Mouse (Mus musculus): Measurements from ENCODE around the gene Mccc2. TPM values are rescaled to one million over a fixed set of nuclear protein-coding genes. Genes with fewer than 3 reads are reported as not detected.

The Mccc2 gene
- polyA plus RNA-seq, 1 experiment from 2014 or later = 29.2 TPM

DNA sequence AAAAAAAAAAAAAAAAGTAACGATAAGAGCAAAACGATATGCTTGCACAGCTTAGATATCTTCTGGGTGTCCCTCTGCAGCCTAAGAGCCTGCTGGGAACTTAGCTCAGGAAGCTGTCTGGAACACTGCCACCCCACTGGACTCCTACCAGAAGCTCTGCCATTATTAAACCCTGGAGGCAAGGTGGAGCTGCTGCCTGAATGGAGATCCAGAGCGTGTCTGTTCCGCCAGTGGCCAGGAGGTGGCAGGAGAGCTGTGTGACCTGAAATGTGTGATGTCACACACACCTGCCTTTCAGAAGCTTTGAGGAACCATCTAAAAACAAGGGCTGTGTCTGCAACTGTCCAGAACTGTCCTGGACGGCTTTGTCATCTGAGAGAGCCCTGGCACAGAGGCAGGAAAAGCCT lies 13.6 kb downstream of the Mccc2 start:
- H3K27ac ChIP-seq (replicated peaks in 1 of 2; ENCODE audit: control insufficient read depth in 1 of 2, insufficient read depth in 1 of 2, low read depth in 2 of 2, low read length in 2 of 2) = no peak overlapping the region
- no peaks in the 10 kb centered on the region for H3K27me3 ChIP-seq (ENCODE audit: control insufficient read depth, insufficient read depth, low read length)
- 0 out of 2 replicates have a peak, but pooled peaks cover 2% of the 10 kb centered on the region for H3K36me3 ChIP-seq (ENCODE audit: control insufficient read depth, insufficient read depth, low read length)
- ATAC-seq (ENCODE audit: insufficient number of reproducible peaks, insufficient read depth, low FRiP score, low read depth) = peak; percentile 57; the same call in 1 of the 2 replicates
- no peak overlapping the region for H3K4me2 ChIP-seq (ENCODE audit: low read length)
- H3K9ac ChIP-seq (ENCODE audit: low read length) = no peak overlapping the region
- peaks cover 2 to 5% of the 10 kb centered on the region in 2 experiments; a peak in 2 of 4 replicates for H3K4me1 ChIP-seq (ENCODE audit: control insufficient read depth in 2 of 2, insufficient read depth in 2 of 2, low read length in 2 of 2)
- WGBS = 18% methylated on average over 5 of the region's 5 CpGs
- no peak overlapping the region for H3K4me3 ChIP-seq (ENCODE audit: control insufficient read depth in 1 of 2, insufficient read depth in 1 of 2, low read depth in 1 of 2, low read length in 2 of 2)
- no peaks in the 10 kb centered on the region for H3K9me3 ChIP-seq (ENCODE audit: control insufficient read depth, low read length)

DNA sequence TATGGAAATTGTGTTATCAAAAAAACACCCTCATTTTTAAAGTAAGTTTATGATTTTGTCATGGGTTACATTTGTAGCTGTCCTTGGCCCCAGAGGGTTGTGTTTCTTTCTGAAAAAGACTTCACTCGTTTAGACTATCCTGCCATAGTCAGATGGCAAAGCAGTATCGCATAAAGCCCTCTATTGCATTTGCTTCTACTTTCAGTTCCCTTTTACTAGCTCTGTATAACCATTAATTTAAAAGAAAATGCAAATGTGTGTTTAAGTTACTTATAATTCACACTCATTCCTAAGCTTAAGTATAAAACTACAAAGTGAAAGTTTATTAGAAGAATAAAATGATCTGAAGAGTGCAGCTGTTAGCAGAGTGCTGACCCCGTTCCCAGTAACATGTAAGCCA lies 16.4 kb downstream of the Mccc2 start:
- Histone ChIP-seq H3K4me1 (ENCODE audit: control insufficient read depth in 2 of 2, insufficient read depth in 2 of 2, low read length in 2 of 2) (peaks cover 2 to 5% of the 10 kb centered on the region in 2 experiments; a peak in 2 of 4 replicates), H3K27me3 (ENCODE audit: control insufficient read depth, insufficient read depth, low read length) (no peaks in the 10 kb centered on the region), H3K4me3 (ENCODE audit: control insufficient read depth in 1 of 2, insufficient read depth in 1 of 2, low read depth in 1 of 2, low read length in 2 of 2) (no peak overlapping the region), H3K27ac (replicated peaks in 1 of 2; ENCODE audit: control insufficient read depth in 1 of 2, insufficient read depth in 1 of 2, low read depth in 2 of 2, low read length in 2 of 2) (no peak overlapping the region), H3K9ac (ENCODE audit: low read length) (no peak overlapping the region), H3K9me3 (ENCODE audit: control insufficient read depth, low read length) (no peaks in the 10 kb centered on the region), H3K4me2 (ENCODE audit: low read length) (no peak overlapping the region), H3K36me3 (ENCODE audit: control insufficient read depth, insufficient read depth, low read length) (0 out of 2 replicates have a peak, but pooled peaks cover 2% of the 10 kb centered on the region)
- ATAC-seq (ENCODE audit: insufficient number of reproducible peaks, insufficient read depth, low FRiP score, low read depth) = no peak
- WGBS = 85% methylated on average over 3 of the region's 3 CpGs

DNA sequence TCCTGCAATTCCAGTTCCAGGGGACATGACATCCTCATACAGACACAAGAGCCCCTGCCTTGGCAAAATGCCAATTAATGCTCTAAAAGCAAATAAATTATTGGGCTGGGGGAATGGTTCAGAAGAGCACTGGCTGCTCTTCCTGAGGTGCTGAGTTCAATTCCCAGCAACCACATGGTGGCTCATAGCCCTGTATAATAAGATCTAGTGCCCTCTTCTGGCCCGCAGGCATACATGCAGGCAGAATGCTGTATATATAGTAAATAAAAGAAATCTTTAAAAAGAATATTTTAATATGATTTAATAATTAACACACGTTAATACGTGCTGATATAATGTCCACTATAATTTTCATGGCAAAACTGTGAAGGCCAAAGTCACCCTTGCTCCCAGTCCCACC lies 17.3 kb downstream of the Mccc2 start:
- peaks cover 2% of the 10 kb centered on the region; the same call in 1 of the 2 replicates for H3K36me3 ChIP-seq (ENCODE audit: control insufficient read depth, insufficient read depth, low read length)
- no peak overlapping the region for H3K4me3 ChIP-seq (ENCODE audit: control insufficient read depth in 1 of 2, insufficient read depth in 1 of 2, low read depth in 1 of 2, low read length in 2 of 2)
- ATAC-seq (ENCODE audit: insufficient number of reproducible peaks, insufficient read depth, low FRiP score, low read depth) = no peak
- H3K27me3 ChIP-seq (ENCODE audit: control insufficient read depth, insufficient read depth, low read length) = no peaks in the 10 kb centered on the region
- H3K27ac ChIP-seq (replicated peaks in 1 of 2; ENCODE audit: control insufficient read depth in 1 of 2, insufficient read depth in 1 of 2, low read depth in 2 of 2, low read length in 2 of 2) = no peak overlapping the region
- WGBS = 81% methylated on average over 3 of the region's 3 CpGs
- peaks cover 2 to 5% of the 10 kb centered on the region in 2 experiments; a peak in 2 of 4 replicates for H3K4me1 ChIP-seq (ENCODE audit: control insufficient read depth in 2 of 2, insufficient read depth in 2 of 2, low read length in 2 of 2)
- no peak overlapping the region for H3K4me2 ChIP-seq (ENCODE audit: low read length)
- H3K9ac ChIP-seq (ENCODE audit: low read length) = no peak overlapping the region
- H3K9me3 ChIP-seq (ENCODE audit: control insufficient read depth, low read length) = no peaks in the 10 kb centered on the region

DNA sequence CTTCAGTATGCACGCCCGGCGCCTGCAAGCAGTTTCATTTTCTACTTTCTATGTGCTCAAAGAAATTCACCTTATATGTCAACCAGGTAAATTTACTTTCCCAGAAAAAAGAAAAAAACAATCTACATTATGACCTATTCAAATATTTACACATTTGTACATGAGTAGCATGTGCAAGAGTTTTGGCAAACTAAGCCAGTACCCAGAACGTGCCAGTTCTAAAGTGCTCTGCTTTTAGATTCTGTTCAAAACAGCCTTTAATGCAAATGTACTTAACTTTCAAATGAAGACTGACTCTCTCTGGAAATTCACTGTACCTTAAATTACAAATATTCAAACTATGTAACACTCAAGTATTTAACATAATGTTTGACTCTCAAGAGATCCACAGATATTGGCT lies 25.8 kb downstream of the Mccc2 start:
- Histone ChIP-seq H3K4me3 (ENCODE audit: control insufficient read depth in 1 of 2, insufficient read depth in 1 of 2, low read depth in 1 of 2, low read length in 2 of 2) (no peak overlapping the region), H3K4me1 (ENCODE audit: control insufficient read depth in 2 of 2, insufficient read depth in 2 of 2, low read length in 2 of 2) (no peaks in the 10 kb centered on the region), H3K27me3 (ENCODE audit: control insufficient read depth, insufficient read depth, low read length) (no peaks in the 10 kb centered on the region), H3K9ac (ENCODE audit: low read length) (no peak overlapping the region), H3K4me2 (ENCODE audit: low read length) (no peak overlapping the region), H3K36me3 (ENCODE audit: control insufficient read depth, insufficient read depth, low read length) (peaks cover 22% of the 10 kb centered on the region; the same call in 1 of the 2 replicates), H3K27ac (replicated peaks in 1 of 2; ENCODE audit: control insufficient read depth in 1 of 2, insufficient read depth in 1 of 2, low read depth in 2 of 2, low read length in 2 of 2) (no peak overlapping the region), H3K9me3 (ENCODE audit: control insufficient read depth, low read length) (no peaks in the 10 kb centered on the region)
- WGBS = 92% methylated on average over 4 of the region's 4 CpGs
- ATAC-seq (ENCODE audit: insufficient number of reproducible peaks, insufficient read depth, low FRiP score, low read depth) = no peak

DNA sequence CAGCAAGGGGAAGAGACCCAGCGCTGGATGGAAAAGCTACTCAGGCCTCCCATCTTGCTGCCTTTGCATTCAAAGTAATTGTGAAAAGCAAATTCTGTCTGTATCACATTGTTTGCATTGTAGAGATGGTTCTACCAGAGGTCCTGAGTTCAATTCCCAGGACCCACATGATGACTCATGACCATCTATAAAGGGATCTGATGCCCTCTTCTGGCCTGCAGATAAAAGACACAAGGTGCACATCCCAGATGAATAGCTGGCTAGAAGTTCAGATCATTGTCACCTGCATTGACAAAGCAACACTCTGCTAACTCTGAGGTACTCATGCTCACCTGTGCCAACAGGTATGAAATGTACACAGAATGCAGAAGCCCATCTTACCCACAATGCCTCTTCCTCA lies 32.1 kb downstream of the Mccc2 start:
- Histone ChIP-seq H3K9me3 (ENCODE audit: control insufficient read depth, low read length) (no peaks in the 10 kb centered on the region), H3K4me2 (ENCODE audit: low read length) (no peak overlapping the region), H3K27ac (replicated peaks in 1 of 2; ENCODE audit: control insufficient read depth in 1 of 2, insufficient read depth in 1 of 2, low read depth in 2 of 2, low read length in 2 of 2) (no peak overlapping the region), H3K4me3 (ENCODE audit: control insufficient read depth in 1 of 2, insufficient read depth in 1 of 2, low read depth in 1 of 2, low read length in 2 of 2) (no peak overlapping the region), H3K4me1 (ENCODE audit: control insufficient read depth in 2 of 2, insufficient read depth in 2 of 2, low read length in 2 of 2) (no peaks in the 10 kb centered on the region), H3K9ac (ENCODE audit: low read length) (no peak overlapping the region), H3K27me3 (ENCODE audit: control insufficient read depth, insufficient read depth, low read length) (no peaks in the 10 kb centered on the region), H3K36me3 (ENCODE audit: control insufficient read depth, insufficient read depth, low read length) (0 out of 2 replicates have a peak, but pooled peaks cover 14% of the 10 kb centered on the region)
- WGBS = 88% methylated on average over 1 of the region's 1 CpGs
- no peak for ATAC-seq (ENCODE audit: insufficient number of reproducible peaks, insufficient read depth, low FRiP score, low read depth)

DNA sequence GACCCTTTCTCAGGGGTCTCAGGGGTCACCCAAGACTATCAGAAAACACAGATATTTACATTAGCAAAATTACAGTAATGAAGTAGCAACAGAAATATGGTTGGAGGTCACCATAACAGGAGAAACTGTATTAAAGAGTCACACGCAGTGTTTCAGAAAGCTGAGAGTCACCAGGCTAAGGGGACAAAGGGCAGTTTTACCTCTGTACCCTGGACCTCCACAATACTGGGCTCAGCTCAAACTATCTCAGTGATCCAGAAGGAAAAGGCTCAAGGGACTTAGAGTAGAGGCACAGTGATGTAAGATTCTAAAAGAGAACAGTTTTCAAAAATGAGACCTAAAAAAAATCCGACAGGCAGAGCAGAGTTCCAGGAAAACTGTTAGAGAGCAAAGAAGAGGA lies 36.0 kb downstream of the Mccc2 start:
- WGBS = 56% methylated on average over 2 of the region's 2 CpGs
- H3K27me3 ChIP-seq (ENCODE audit: control insufficient read depth, insufficient read depth, low read length) = no peaks in the 10 kb centered on the region

DNA sequence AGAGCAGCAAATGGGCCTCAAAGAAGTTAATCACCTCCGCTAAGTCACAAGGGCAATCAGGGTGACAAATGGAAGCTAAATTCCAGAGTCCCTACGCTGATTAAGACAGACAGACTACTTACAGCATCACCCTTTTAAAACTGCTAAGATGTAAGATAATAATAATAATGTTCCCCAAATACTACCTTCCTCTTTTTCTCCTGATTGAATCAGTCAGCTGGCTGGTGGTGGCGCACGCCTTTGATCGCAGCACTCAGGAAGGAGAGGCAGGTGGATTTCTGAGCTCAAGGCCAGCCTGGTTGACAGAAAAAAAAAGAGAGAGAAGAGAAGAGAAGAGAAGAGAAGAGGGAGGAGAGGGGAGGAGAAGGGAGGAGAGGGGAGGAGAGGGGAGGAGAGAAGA lies 45.4 kb downstream of the Mccc2 start:
- Histone ChIP-seq H3K27me3 (ENCODE audit: control insufficient read depth, insufficient read depth, low read length) (no peaks in the 10 kb centered on the region), H3K36me3 (ENCODE audit: control insufficient read depth, insufficient read depth, low read length) (peaks cover 17% of the 10 kb centered on the region), H3K4me3 (ENCODE audit: control insufficient read depth in 1 of 2, insufficient read depth in 1 of 2, low read depth in 1 of 2, low read length in 2 of 2) (no peak overlapping the region), H3K27ac (replicated peaks in 1 of 2; ENCODE audit: control insufficient read depth in 1 of 2, insufficient read depth in 1 of 2, low read depth in 2 of 2, low read length in 2 of 2) (no peak overlapping the region), H3K4me2 (ENCODE audit: low read length) (no peak overlapping the region), H3K4me1 (ENCODE audit: control insufficient read depth in 2 of 2, insufficient read depth in 2 of 2, low read length in 2 of 2) (no peaks in the 10 kb centered on the region), H3K9ac (ENCODE audit: low read length) (no peak overlapping the region), H3K9me3 (ENCODE audit: control insufficient read depth, low read length) (no peaks in the 10 kb centered on the region)
- 72% methylated on average over 5 of the region's 5 CpGs for WGBS
- ATAC-seq (ENCODE audit: insufficient number of reproducible peaks, insufficient read depth, low FRiP score, low read depth) = no peak

More for the DNA sequence above, 36.0 kb downstream of the Mccc2 start:
- no peak overlapping the region for H3K27ac ChIP-seq (replicated peaks in 1 of 2; ENCODE audit: control insufficient read depth in 1 of 2, insufficient read depth in 1 of 2, low read depth in 2 of 2, low read length in 2 of 2)
- peaks cover 18% of the 10 kb centered on the region; the same call in 1 of the 2 replicates for H3K36me3 ChIP-seq (ENCODE audit: control insufficient read depth, insufficient read depth, low read length)
- H3K4me1 ChIP-seq (ENCODE audit: control insufficient read depth in 2 of 2, insufficient read depth in 2 of 2, low read length in 2 of 2) = peaks cover 0 to 4% of the 10 kb centered on the region in 2 experiments; a peak in 1 of 4 replicates
- H3K9ac ChIP-seq (ENCODE audit: low read length) = no peak overlapping the region
- no peaks in the 10 kb centered on the region for H3K9me3 ChIP-seq (ENCODE audit: control insufficient read depth, low read length)
- no peak overlapping the region for H3K4me2 ChIP-seq (ENCODE audit: low read length)
- H3K4me3 ChIP-seq (ENCODE audit: control insufficient read depth in 1 of 2, insufficient read depth in 1 of 2, low read depth in 1 of 2, low read length in 2 of 2) = no peak overlapping the region
- no peak for ATAC-seq (ENCODE audit: insufficient number of reproducible peaks, insufficient read depth, low FRiP score, low read depth)

DNA sequence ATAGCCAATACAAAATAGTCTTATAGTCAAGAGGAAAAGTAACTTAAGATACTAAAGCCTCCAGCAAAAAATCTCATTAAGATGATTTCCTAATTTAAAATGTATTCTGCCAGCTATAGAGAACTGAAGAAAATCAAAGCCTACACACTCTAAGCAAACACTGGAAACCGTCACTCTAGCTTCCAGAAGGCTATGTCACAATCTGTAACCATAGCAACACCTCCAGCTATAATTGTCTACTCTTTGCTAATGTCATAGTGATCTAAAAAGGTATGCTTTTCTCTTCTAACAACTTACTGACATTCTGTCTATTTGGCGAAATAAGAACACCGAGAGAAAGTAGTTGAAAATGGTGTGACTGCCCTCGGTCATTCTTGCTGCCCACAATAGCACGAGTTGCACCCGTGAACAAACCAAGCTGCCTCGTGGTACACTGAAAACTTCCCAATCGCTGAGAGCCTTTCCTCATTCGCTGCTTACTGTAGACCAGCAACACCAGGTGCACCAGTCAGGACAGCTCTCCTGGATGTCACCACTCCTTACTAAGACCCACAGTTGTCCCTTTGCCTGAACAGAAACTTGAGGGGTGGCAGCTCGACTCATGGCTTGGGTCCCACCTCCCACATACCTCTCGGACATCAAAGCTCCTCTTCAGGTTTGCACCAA lies 48.3 kb downstream of the Mccc2 start:
- 82% methylated on average over 11 of the region's 11 CpGs for WGBS
- no peak overlapping the region for H3K4me3 ChIP-seq (ENCODE audit: control insufficient read depth in 1 of 2, insufficient read depth in 1 of 2, low read depth in 1 of 2, low read length in 2 of 2)
- no peak for ATAC-seq (ENCODE audit: insufficient number of reproducible peaks, insufficient read depth, low FRiP score, low read depth)

More for the DNA sequence above, 48.3 kb downstream of the Mccc2 start:
- peaks cover 10% of the 10 kb centered on the region for H3K36me3 ChIP-seq (ENCODE audit: control insufficient read depth, insufficient read depth, low read length)
- H3K9ac ChIP-seq (ENCODE audit: low read length) = no peak overlapping the region
- no peaks in the 10 kb centered on the region for H3K4me1 ChIP-seq (ENCODE audit: control insufficient read depth in 2 of 2, insufficient read depth in 2 of 2, low read length in 2 of 2)
- H3K4me2 ChIP-seq (ENCODE audit: low read length) = no peak overlapping the region
- no peaks in the 10 kb centered on the region for H3K27me3 ChIP-seq (ENCODE audit: control insufficient read depth, insufficient read depth, low read length)
- H3K27ac ChIP-seq (replicated peaks in 1 of 2; ENCODE audit: control insufficient read depth in 1 of 2, insufficient read depth in 1 of 2, low read depth in 2 of 2, low read length in 2 of 2) = no peak overlapping the region
- H3K9me3 ChIP-seq (ENCODE audit: control insufficient read depth, low read length) = no peaks in the 10 kb centered on the region

Data from heart, embryonic 14.5 days (tissue).